Mouse (Mus musculus): ENCODE measurements around the gene Fabp6.

GRCm38 (mm10) chr11:43566696-43567095, 34.6 kb downstream of the Fabp6 start:
- TF ChIP-seq POLR2A (IDR thresholded peaks at IDR 0.05; ENCODE audit: low read depth, low read length) (no peak), CTCF (IDR thresholded peaks at IDR 0.05; ENCODE audit: extremely low read depth, insufficient read depth, insufficient read length, insufficient replicate concordance) (no peak)

All from spleen, adult 2 months (tissue).